Mouse (Mus musculus) macrophage (primary cell): ENCODE data around the gene Rlbp1. TPM values are rescaled to one million over a fixed set of nuclear protein-coding genes. Genes with fewer than 3 reads are reported as not detected.

Source experiments
- H3K27ac ChIP-seq: fragments of 350-480 bp; formaldehyde crosslinking; 2 replicates; pipeline ENCODE4 v1.9.0; 2021
- H3K36me3 ChIP-seq: fragments of 350-480 bp; formaldehyde crosslinking; 2 replicates; pipeline ENCODE4 v1.9.0; 2021; ENCODE audit errors: inconsistent target
- H3K4me3 ChIP-seq: fragments of 350-480 bp; formaldehyde crosslinking; 2 replicates; pipeline ENCODE4 v1.9.0; 2021; ENCODE audit errors: inconsistent target
- H3K79me2 ChIP-seq: fragments of 350-480 bp; formaldehyde crosslinking; 2 replicates; pipeline ENCODE4 v1.9.0; 2021; ENCODE audit errors: inconsistent target
- WGBS: methylation state at CpG from one replicate; pipeline ENCODE4 v1.1.7; 2026; ENCODE audit warnings: inconsistent platforms; ENCODE audit not compliant: missing documents; 5-methylcytosine and 5-hydroxymethylcytosine counted together
- polyA plus RNA-seq: library from polyadenylated mRNA; stranded (reverse); fragments of 250-400 nt; gene quantifications from 3 replicates; pipeline ENCODE4 v1.2.4, GENCODE M21; 2018; ENCODE audit warnings: inconsistent platforms

Gene Rlbp1
- polyA plus RNA-seq, 1 experiment from 2014 or later = not detected

DNA sequence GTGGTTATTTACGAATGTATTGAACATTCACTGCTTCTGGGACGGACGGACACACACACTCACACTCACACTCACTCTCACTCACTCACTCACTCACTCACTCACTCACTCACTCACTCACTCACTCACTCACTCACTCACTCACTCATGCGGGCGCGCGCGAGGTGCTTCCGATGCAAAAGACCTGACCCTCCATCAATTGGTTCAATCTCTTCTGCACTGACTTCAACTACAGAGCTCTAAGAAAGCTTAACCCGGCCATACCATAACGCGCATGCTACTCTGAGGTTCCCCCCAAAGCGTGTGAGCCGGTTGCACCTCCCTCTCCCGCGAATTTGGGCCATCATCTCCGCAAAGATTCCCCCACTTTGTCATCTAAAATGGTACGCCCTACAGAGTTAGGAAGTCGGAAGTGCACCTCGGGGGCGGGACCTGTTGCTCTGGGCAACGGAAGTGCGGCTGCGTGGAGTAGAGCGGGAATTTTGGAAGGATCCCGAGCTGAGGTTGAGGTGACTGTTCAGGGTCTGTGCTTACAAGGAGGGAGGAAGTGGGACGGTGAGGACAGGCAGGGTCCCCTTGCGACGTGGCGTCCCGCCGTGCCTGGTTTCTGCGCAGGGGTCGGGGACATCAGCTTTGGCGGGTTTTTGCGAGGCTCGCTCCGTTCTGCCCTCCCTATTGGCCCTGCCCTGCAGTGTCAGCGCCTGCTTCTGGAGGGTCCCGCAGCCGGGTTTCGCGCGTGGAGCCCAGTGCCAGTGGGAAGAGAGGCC lies 5.2 kb upstream of the Rlbp1 start, which contains the start of gene Fanci:
Gene Fanci, plus strand, starts transcription at position 47 of the 767 bp plus-strand sequence.
- Histone ChIP-seq H3K36me3 (no peaks in the 10 kb centered on the region), H3K27ac (peak within 1 kb of the TSS; percentile 76), H3K4me3 (peak within 1 kb of the TSS; percentile 57), H3K79me2 (no peaks in the 10 kb centered on the region)
- 0% methylated on average over 44 of the region's 44 CpGs for WGBS

- 8% methylated on average over 3 of the region's 3 CpGs for WGBS
- Histone ChIP-seq H3K4me3 (peak overlapping the region; percentile 57), H3K27ac (peak overlapping the region; percentile 76), H3K79me2 (no peaks in the 10 kb centered on the region), H3K36me3 (no peaks in the 10 kb centered on the region)
Observed at GRCm38 (mm10) chr7:79391471-79391870, 4.6 kb upstream of the Rlbp1 start.

- H3K79me2 ChIP-seq = no peaks in the 10 kb centered on the region
- H3K4me3 ChIP-seq = no peak overlapping the region
- no peak overlapping the region for H3K27ac ChIP-seq
- WGBS = 93% methylated on average over 5 of the region's 5 CpGs
- H3K36me3 ChIP-seq = no peaks in the 10 kb centered on the region
Observed at GRCm38 (mm10) chr7:79390141-79390708, 3.4 kb upstream of the Rlbp1 start.

GRCm38 (mm10) chr7:79388671-79389206 lies 1.9 kb upstream of the Rlbp1 start:
- Histone ChIP-seq H3K36me3 (no peaks in the 10 kb centered on the region), H3K4me3 (no peak overlapping the region), H3K79me2 (no peaks in the 10 kb centered on the region), H3K27ac (no peak overlapping the region)
- 98% methylated on average over 7 of the region's 7 CpGs for WGBS

GRCm38 (mm10) chr7:79387991-79388390 lies 1.1 kb upstream of the Rlbp1 start:
- Histone ChIP-seq H3K36me3 (no peaks in the 10 kb centered on the region), H3K27ac (no peak overlapping the region), H3K4me3 (no peak overlapping the region), H3K79me2 (no peaks in the 10 kb centered on the region)
- WGBS = 74% methylated on average over 5 of the region's 7 CpGs

GRCm38 (mm10) chr7:79387140-79387539 lies 292 bp upstream of the Rlbp1 start:
- Histone ChIP-seq H3K36me3 (no peaks in the 10 kb centered on the region), H3K27ac (no peak overlapping the region), H3K4me3 (no peak overlapping the region), H3K79me2 (no peaks in the 10 kb centered on the region)
- 81% methylated on average over 8 of the region's 8 CpGs for WGBS

DNA sequence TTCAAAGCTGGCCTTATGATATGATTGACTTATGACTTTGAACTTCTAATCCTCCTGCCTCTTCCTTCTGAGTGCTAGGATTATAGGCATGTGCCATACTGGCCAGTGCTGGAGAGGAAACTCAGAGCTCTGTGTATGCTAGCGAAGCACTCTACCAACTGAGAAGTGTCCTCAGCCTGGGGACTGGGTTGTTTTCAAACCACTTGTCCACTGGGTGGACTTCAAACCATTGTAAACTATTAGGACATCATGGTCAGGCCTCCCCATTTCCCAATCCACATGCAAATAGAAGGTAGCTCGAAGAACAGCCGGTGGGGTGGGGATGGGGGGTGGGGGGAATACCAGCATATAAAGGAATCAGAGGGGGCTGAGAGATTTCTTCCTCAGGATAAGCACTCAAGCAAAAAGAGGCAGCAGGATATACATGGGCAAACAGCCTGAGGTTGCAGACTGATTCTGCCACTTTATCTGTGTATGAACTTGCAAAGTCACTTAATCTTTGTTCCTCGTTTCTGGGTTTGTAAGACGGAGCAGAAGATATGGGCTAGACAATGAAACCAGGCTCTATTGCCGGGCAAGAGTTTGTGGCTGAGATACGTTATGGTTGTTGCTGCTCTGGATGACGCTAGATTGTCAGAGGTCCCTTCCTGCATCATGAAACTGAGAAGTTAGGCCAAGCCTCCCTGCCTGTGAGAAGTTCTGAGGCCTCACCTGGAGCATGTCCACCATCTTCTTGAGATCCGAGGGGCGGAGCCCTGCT lies 10.2 kb downstream of the Rlbp1 start:
- 58% methylated on average over 10 of the region's 10 CpGs for WGBS

GRCm38 (mm10) chr7:79375594-79375993 lies 11.3 kb downstream of the Rlbp1 start:
- Histone ChIP-seq H3K4me3 (no peak overlapping the region), H3K79me2 (no peaks in the 10 kb centered on the region), H3K36me3 (no peaks in the 10 kb centered on the region), H3K27ac (no peak overlapping the region)
- 95% methylated on average over 5 of the region's 5 CpGs for WGBS

More for the DNA sequence above, 10.2 kb downstream of the Rlbp1 start:
- Histone ChIP-seq H3K27ac (no peak overlapping the region), H3K36me3 (no peaks in the 10 kb centered on the region), H3K4me3 (no peak overlapping the region), H3K79me2 (no peaks in the 10 kb centered on the region)

DNA sequence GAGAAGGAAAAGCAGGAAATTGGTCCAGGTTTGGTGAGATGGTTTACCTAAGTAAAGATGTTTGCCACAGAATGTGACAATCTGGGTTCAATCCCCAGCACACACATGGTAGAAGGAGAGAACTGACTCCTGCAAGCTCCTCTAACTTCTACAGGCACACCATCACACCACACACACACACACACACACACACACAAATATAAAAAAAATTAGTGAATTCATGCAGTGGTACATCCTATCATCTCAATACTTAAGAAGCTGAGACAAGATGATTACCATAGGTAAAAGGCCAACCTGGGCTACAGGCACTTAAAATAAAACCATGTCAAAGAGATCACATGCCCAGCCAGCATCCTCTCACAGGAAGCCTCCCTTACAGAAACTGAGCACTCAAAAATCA lies 12.8 kb downstream of the Rlbp1 start:
- no peak overlapping the region for H3K4me3 ChIP-seq
- H3K27ac ChIP-seq = no peak overlapping the region
- H3K36me3 ChIP-seq = no peaks in the 10 kb centered on the region
- no peaks in the 10 kb centered on the region for H3K79me2 ChIP-seq

DNA sequence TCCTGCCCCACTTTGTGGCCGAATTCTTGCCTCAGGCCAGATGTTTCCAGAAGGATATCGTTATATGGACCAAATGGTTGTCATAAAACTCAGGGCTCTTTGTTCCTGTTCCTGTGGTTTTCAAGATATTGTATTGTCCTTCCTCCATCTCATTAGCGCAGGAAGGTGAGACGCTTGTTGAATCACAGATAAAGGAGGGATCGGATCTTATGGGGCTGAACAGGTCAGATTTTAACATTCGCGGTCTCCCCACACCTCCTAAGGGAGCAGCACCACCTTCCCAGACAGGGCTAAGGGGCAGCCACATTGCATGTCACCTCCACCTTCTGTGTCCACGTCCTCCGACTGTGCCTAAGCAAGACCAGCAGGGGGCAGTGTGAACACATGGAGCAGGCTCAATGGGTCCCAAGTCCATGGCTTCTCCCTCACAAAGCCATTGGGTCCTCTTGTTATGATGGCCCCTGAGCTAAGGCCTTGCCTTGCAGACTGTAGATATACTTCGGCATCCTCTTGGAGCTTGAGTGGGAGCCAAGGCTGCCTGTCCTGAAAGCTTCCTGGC lies 15.4 kb downstream of the Rlbp1 start:
- Histone ChIP-seq H3K79me2 (no peaks in the 10 kb centered on the region), H3K27ac (no peak overlapping the region), H3K4me3 (no peak overlapping the region), H3K36me3 (no peaks in the 10 kb centered on the region)
- WGBS = 9% methylated on average over 10 of the region's 10 CpGs

DNA sequence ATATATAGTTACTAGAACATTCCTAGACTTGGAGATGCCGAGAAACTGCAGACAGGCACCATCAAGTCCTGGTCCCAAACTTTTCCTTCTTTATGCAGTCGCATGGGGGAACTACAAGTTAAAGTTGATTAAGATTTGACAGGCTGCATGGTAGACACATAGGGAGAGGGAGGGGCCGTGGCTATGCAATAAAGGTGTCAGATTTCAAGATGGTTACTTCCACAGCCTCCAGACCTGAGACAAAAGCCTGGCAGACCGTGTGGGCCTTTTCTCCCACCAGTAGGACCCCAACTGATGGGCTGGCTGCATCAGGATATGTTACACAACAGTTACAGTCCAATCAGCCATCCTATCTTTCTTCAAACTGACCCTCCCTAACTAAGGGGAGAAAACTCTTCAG lies 17.4 kb downstream of the Rlbp1 start:
- Histone ChIP-seq H3K36me3 (no peaks in the 10 kb centered on the region), H3K4me3 (no peak overlapping the region), H3K79me2 (no peaks in the 10 kb centered on the region), H3K27ac (no peak overlapping the region)
- 53% methylated on average over 4 of the region's 4 CpGs for WGBS

GRCm38 (mm10) chr7:79368664-79369063 lies 18.2 kb downstream of the Rlbp1 start:
- no peaks in the 10 kb centered on the region for H3K36me3 ChIP-seq
- no peak overlapping the region for H3K27ac ChIP-seq
- no peak overlapping the region for H3K4me3 ChIP-seq
- H3K79me2 ChIP-seq = no peaks in the 10 kb centered on the region
- WGBS = 16% methylated on average over 5 of the region's 5 CpGs

DNA sequence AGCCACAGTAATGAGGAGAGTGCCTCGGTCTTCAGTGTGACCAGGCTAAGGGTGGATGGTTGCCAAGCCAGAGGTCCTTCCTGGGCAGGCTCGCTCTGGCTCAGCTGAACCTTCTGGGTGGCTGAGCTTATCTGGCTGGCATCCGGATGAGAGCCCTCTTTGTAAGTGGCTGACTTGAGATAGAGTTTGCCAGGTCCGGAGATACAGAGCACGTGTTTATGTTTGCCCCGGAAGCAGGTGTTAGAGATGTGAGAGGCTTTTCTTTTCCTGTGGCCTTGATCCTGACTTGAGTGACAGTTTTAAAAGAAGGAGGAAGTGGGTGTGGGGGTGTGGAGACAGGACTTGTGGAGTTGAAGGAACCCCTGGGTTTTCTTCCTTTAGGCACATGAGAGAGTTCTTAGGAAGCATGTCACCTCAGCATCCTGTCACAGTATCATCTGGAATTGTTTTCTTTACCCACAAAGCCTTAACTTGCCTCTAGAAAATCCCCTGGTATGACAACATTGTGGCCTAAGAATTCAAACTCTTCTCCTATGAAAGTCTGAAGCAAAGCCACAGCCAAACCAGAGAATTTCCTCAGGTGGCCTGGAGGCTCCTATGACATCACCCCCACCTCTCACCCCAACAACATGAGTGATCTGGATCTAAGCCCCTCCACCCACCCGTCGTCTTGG lies 23.3 kb downstream of the Rlbp1 start:
- WGBS = 29% methylated on average over 8 of the region's 8 CpGs
- Histone ChIP-seq H3K4me3 (no peak overlapping the region), H3K79me2 (no peaks in the 10 kb centered on the region), H3K36me3 (0 out of 2 replicates have a peak, but pooled peaks cover 10% of the 10 kb centered on the region), H3K27ac (no peak overlapping the region)

- Histone ChIP-seq H3K79me2 (no peaks in the 10 kb centered on the region), H3K4me3 (no peak overlapping the region), H3K36me3 (0 out of 2 replicates have a peak, but pooled peaks cover 14% of the 10 kb centered on the region), H3K27ac (no peak overlapping the region)
- 69% methylated on average over 7 of the region's 7 CpGs for WGBS
Observed at GRCm38 (mm10) chr7:79362830-79363229, 24.0 kb downstream of the Rlbp1 start.
